23 mouse cellular contexts compared by ENCODE assay signal in genomic region chr10:99157697-99158096, GRCm38 (mm10). TPM values are rescaled to one million over a fixed set of nuclear protein-coding genes. Genes with fewer than 3 reads are reported as not detected.
DNase-seq lines count a peak whose midpoint lies in the region; ATAC-seq and TF ChIP-seq lines count a peak whose summit lies in the region.
"Not testable (repeated sequence)": the region's sequence is repeated elsewhere in the genome, so short reads cannot be mapped to it uniquely, and the experiment has no call there.
"Had no signal": no experiment of that assay in that cellular context is flagged by ENCODE, and none has a peak within 500 bp of the region (broad histone marks: within the 10 kb centered on the region; RNA-seq: fewer than 3 reads in every experiment).

No protein-coding gene starts in this region.

- H3K27me3 ChIP-seq in liver, postnatal 0 days (ENCODE audit: insufficient read depth, low read length); lung, postnatal 0 days (replicated peaks; ENCODE audit: insufficient read depth, low read length): not testable (repeated sequence)

- TF ChIP-seq EP300 in liver, postnatal 0 days (IDR thresholded peaks at IDR 0.05; ENCODE audit: low read depth); lung, postnatal 0 days (IDR thresholded peaks at IDR 0.05): not testable (repeated sequence)

- not testable (repeated sequence) for H3K4me1 ChIP-seq in liver, postnatal 0 days (ENCODE audit: insufficient read depth); lung, postnatal 0 days (ENCODE audit: insufficient read depth, low read depth, low read length)

- TF ChIP-seq CTCF in liver, postnatal 0 days (IDR thresholded peaks at IDR 0.05; ENCODE audit: low read depth); lung, postnatal 0 days (IDR thresholded peaks at IDR 0.05): not testable (repeated sequence)

- H3K27ac ChIP-seq in liver, postnatal 0 days (ENCODE audit: low read depth); lung, postnatal 0 days (ENCODE audit: low read length): not testable (repeated sequence)

- H3K4me2 ChIP-seq in liver, postnatal 0 days (ENCODE audit: low read depth, low read length); lung, postnatal 0 days (replicated peaks; ENCODE audit: low read depth, low read length): not testable (repeated sequence)

- not testable (repeated sequence) for H3K4me3 ChIP-seq in liver, postnatal 0 days (ENCODE audit: low read depth, low read length); lung, postnatal 0 days (ENCODE audit: low read depth, low read length)

- H3K9me3 ChIP-seq in liver, postnatal 0 days (ENCODE audit: low read length); lung, postnatal 0 days (ENCODE audit: low read length): not testable (repeated sequence)

- not testable (repeated sequence) for H3K36me3 ChIP-seq in liver, postnatal 0 days (replicated peaks; ENCODE audit: insufficient read depth, low read length); lung, postnatal 0 days (ENCODE audit: insufficient read depth, low read length)

- DNase-seq in heart, adult 11 months: peak; percentile 14
- DNase-seq in liver, postnatal 0 days: peak; percentile 20
- peak; percentile 49 for DNase-seq in lung, postnatal 0 days (ENCODE audit: low spot score)
- peak; percentile 26 for DNase-seq in lung, postnatal 36 days

- peak; percentile 90 for ATAC-seq in granulocyte monocyte progenitor cell, adult 5-6 weeks (replicated peaks; ENCODE audit: poor library complexity, severe bottlenecking)
- ATAC-seq in liver, postnatal 0 days: not testable (repeated sequence)
- ATAC-seq in lung, postnatal 0 days: peak; percentile 74
- ATAC-seq in megakaryocyte, adult 5-6 weeks (ENCODE audit: poor library complexity, severe bottlenecking): peak; percentile 97
- peak; percentile 67; the same call in 1 of the 2 replicates for ATAC-seq in megakaryocyte progenitor cell, adult 5-6 weeks (replicated peaks; ENCODE audit: poor library complexity)
- peak; percentile 78 for ATAC-seq in neutrophil, adult 5-6 weeks (ENCODE audit: extremely low read depth, insufficient number of reproducible peaks, low FRiP score, poor library complexity, severe bottlenecking)

- H3K9ac ChIP-seq in liver, postnatal 0 days (replicated peaks); lung, postnatal 0 days (replicated peaks; ENCODE audit: low read depth): not testable (repeated sequence)

- WGBS in liver, postnatal 0 days (ENCODE audit: insufficient replicate concordance): 82% methylated on average over 10 of the region's 10 CpGs
- WGBS in lung, postnatal 0 days: 67% methylated on average over 10 of the region's 10 CpGs

RNA-seq across cellular contexts. Expression of gene Phxr2, which starts 31.6 kb away (rescaled TPM):
- 0.49 TPM in 1 of 2 replicates, not detected in the other for total RNA-seq in granulocyte monocyte progenitor cell, adult 5-6 weeks (2014; fragmentation: Nextera tagmentation)
- total RNA-seq in granulocyte monocyte progenitor cell, adult 5-6 weeks (2017): not detected in 2 replicates
- polyA plus RNA-seq in liver, postnatal 0 days (2015; fragmentation: Nextera tagmentation; extraction: Ambion mirVana): not detected in 2 replicates
- not detected in 2 replicates for polyA plus RNA-seq in lung, postnatal 0 days (2015; fragmentation: Nextera tagmentation; extraction: Ambion mirVana)
- total RNA-seq in megakaryocyte, adult 5-6 weeks (2015): not detected in 2 replicates
- total RNA-seq in megakaryocyte, adult 5-6 weeks (2017): not detected in 2 replicates
- total RNA-seq in megakaryocyte progenitor cell, adult 5-6 weeks (2015): not detected in 2 replicates
- not detected in 2 replicates for total RNA-seq in megakaryocyte progenitor cell, adult 5-6 weeks (2017)
- total RNA-seq in neutrophil, adult 5-6 weeks (2017): 0.93 and 2.2 TPM in 2 replicates
- total RNA-seq: adrenal gland, adult 18-20 months; adrenal gland, adult 2 months; adrenal gland, adult 8-10 months; adrenal gland, postnatal 10 days; adrenal gland, postnatal 14 days; adrenal gland, postnatal 25 days; adrenal gland, postnatal 36 days; adrenal gland, postnatal 4 days; CH12.LX; ES-E14; G1E; MEL had no signal
- polyA plus RNA-seq: adrenal gland, adult 2 months; brain, embryonic 14.5 days; C2C12; G1E; Patski had no signal

RNA-seq across cellular contexts. Expression of gene Galnt4, which starts 49.7 kb away (rescaled TPM):
- 6.5 and 8.3 TPM in 2 replicates for total RNA-seq in granulocyte monocyte progenitor cell, adult 5-6 weeks (2014; fragmentation: Nextera tagmentation)
- 12.2 and 14.5 TPM in 2 replicates for total RNA-seq in granulocyte monocyte progenitor cell, adult 5-6 weeks (2017)
- 2.2 and 2.6 TPM in 2 replicates for polyA plus RNA-seq in liver, postnatal 0 days (2015; fragmentation: Nextera tagmentation; extraction: Ambion mirVana)
- 8.0 and 8.9 TPM in 2 replicates for polyA plus RNA-seq in lung, postnatal 0 days (2015; fragmentation: Nextera tagmentation; extraction: Ambion mirVana)
- total RNA-seq in megakaryocyte, adult 5-6 weeks (2015): 8.5 and 9.9 TPM in 2 replicates
- 9.2 and 12.6 TPM in 2 replicates for total RNA-seq in megakaryocyte, adult 5-6 weeks (2017)
- total RNA-seq in megakaryocyte progenitor cell, adult 5-6 weeks (2015): 8.5 and 10.8 TPM in 2 replicates
- 9.9 and 11.8 TPM in 2 replicates for total RNA-seq in megakaryocyte progenitor cell, adult 5-6 weeks (2017)
- total RNA-seq in neutrophil, adult 5-6 weeks (2017): 20.1 and 21.9 TPM in 2 replicates

RNA-seq across cellular contexts. Expression of gene Poc1b, which starts 50.9 kb away (rescaled TPM):
- 42.6 and 55.4 TPM in 2 replicates for total RNA-seq in granulocyte monocyte progenitor cell, adult 5-6 weeks (2014; fragmentation: Nextera tagmentation)
- total RNA-seq in granulocyte monocyte progenitor cell, adult 5-6 weeks (2017): 13.4 and 14.6 TPM in 2 replicates
- 3.9 TPM in 2 replicates for polyA plus RNA-seq in liver, postnatal 0 days (2015; fragmentation: Nextera tagmentation; extraction: Ambion mirVana)
- polyA plus RNA-seq in lung, postnatal 0 days (2015; fragmentation: Nextera tagmentation; extraction: Ambion mirVana): 6.1 and 6.2 TPM in 2 replicates
- total RNA-seq in megakaryocyte, adult 5-6 weeks (2015): 18.5 and 22.2 TPM in 2 replicates
- 9.0 and 9.1 TPM in 2 replicates for total RNA-seq in megakaryocyte, adult 5-6 weeks (2017)
- total RNA-seq in megakaryocyte progenitor cell, adult 5-6 weeks (2015): 32.8 and 41.8 TPM in 2 replicates
- 10.6 and 12.0 TPM in 2 replicates for total RNA-seq in megakaryocyte progenitor cell, adult 5-6 weeks (2017)
- total RNA-seq in neutrophil, adult 5-6 weeks (2017): 9.0 and 12.8 TPM in 2 replicates
